Mouse (Mus musculus): ENCODE data around the gene Krtap24-1. TPM values are rescaled to one million over a fixed set of nuclear protein-coding genes. Genes with fewer than 3 reads are reported as not detected.
A peak's percentile ranks its signal among the peaks of the same experiment; 100 is the strongest.

Gene Krtap24-1
- not detected in 3 replicates for total RNA-seq (2017)

DNA sequence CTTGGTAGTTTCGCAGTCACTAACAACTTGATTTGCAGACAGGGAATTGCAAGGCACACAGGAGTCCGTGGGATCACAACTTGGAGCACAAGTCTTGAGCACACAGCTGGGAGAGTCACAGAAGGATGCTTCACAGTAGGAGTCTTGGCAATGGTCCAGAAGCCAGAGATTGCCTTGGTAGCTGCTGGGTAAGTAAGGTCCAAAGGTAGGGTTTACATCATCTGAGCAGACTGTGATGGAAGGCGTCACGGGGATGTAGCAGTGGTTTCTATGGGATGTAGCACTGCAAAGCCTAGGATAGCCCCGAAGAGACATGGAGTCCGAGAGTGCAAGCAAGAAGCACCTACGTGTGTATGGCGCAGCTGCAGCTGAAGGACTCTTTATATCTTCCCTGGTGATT is at the start of gene Krtap24-1:
Krtap24-1 (minus strand) TSS at position 358 of the 400 bp plus-strand sequence.
- no peak for ATAC-seq (replicated peaks; ENCODE audit: insufficient number of reproducible peaks, low FRiP score, low TSS enrichment, poor library complexity, severe bottlenecking)

DNA sequence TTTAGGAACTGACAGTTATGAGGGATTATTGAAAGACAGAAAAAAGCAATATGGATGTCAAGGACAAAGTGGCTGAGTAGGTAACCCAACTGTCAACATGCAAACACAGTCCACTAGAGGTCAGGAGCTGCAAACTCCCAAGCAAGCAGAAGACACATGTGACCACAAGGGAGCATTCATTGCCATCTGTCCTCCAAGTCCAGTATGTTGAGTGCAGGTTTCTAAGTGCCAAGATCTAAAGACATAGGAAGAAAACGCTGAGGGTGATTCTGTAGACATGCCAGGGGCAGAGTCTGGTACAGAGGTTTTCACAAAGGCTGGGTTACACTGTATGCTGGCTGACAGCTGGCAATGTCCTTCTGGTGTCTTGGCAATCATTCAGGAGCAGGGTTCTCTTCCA is 45.3 kb upstream of the Krtap24-1 start:
- ATAC-seq (replicated peaks; ENCODE audit: insufficient number of reproducible peaks, low FRiP score, low TSS enrichment, poor library complexity, severe bottlenecking) = no peak

DNA sequence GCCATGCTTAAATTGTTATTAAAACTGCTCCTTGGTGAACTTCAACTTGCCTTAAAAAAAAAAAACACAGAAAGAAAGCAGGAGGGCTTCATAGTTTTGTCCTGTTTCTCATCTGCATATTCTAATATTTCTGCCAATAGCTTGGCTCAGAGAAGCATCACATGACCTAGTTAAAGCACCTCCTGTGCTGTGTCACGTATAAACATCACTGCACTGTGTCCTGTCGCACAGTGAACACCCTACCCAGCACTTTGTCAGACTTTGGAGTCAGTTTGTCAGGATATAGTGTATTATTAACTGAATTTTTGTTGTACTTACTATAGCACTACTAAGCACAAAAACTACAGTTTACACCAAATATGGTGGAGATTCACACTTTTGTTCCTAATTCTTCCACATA is 39.9 kb upstream of the Krtap24-1 start:
- no peak for ATAC-seq (replicated peaks; ENCODE audit: insufficient number of reproducible peaks, low FRiP score, low TSS enrichment, poor library complexity, severe bottlenecking)

DNA sequence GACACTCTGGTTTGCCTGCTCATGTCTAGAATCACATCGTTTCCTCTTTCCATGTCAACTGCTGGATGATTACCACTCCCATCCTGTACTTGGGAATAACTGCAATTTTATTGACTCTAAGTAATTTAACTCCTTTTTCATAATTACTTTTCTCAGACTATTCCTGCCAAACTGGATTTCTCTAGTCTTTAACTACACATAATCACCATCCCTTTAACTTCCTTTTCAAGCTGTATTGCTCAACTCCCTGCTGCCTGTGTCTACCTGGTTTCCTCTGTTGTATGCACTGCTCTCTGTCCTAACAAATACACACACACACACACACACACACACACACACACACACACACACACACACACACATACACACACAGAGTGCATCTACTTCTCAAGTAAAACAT is 39.0 kb upstream of the Krtap24-1 start:
- no peak for ATAC-seq (replicated peaks; ENCODE audit: insufficient number of reproducible peaks, low FRiP score, low TSS enrichment, poor library complexity, severe bottlenecking)

DNA sequence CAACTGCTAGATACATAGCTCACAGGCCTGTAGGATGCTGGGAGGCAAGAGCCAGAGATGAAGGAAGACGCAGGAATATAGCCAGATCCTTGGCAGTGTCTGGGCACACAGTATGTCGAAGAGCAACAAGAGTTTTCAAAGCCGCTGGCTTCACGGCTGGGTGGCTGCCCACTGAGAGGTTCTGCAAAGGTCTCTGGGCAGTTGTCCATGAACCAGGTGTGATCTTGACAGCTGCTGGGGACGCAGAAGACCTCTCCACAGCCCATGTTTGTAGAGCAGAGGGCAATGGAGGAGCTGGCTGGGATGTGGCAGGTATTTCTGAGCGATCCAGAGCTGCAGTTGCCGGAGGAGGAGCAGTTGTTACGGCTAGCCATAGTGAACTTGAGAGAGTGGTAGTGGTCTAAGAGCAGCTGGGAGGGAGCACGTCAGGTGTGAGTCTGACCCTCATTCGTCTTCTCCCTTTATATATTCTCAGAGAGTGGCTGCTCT is 35.3 kb upstream of the Krtap24-1 start, which contains the start of gene Krtap26-1:
Krtap26-1 (minus strand) TSS at position 439 of the 489 bp plus-strand sequence.
- 0 out of 2 replicates have a peak, but pooled peaks have one; percentile 17 for ATAC-seq (replicated peaks; ENCODE audit: insufficient number of reproducible peaks, low FRiP score, low TSS enrichment, poor library complexity, severe bottlenecking)

DNA sequence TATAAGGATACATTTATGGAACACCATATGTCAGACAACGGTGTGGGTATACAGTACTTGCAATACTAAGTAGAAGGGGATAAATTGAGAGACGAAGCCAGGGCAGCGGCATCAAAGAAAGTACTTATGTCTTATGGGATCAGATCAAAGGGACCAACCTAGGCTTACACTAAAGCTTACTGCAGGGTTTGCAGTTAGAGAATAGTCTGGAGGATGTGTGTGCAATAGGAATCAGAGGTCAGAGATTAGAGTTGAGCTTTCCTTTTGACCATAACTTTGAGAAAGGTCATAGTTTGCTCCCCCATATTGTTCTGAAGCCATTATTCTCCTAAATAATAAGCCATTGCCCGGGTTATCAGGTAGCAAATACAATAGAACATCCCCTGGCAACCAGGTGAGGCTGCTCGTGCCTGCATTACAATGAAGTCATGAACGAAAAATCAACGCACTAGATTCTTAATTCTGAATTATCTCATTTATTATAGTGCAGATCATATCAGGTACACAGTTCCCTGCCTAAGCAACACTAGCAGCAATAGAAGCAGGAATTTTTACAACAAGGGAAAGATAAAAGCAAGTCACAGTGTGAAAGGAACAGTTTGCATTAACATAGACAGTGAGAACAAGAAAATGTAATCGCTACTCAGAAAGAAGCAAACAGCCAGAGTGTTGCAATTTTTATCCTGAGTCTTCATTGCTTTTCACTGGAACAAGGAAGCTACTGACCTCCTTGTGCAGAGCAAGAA is 34.5 kb upstream of the Krtap24-1 start:
- no peak for ATAC-seq (replicated peaks; ENCODE audit: insufficient number of reproducible peaks, low FRiP score, low TSS enrichment, poor library complexity, severe bottlenecking)

DNA sequence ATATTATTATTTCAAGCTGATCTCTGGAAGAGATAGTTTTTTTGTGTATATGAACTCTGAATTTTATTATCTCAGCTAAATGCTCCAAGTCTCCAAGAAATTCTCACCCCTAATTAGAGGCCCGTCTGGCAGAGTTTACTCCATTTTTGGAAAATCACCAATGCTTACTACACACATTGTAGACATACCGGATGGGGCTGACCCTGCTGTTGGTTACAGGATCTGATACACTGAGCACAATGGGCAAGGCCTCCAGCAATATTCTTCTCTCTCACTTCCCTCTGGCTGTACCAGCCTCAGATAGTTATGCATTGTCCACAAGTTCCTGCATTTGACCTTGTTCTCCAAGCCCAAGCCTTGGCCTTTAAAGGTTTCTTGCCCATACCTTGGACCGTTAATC is 28.0 kb upstream of the Krtap24-1 start:
- no peak for ATAC-seq (replicated peaks; ENCODE audit: insufficient number of reproducible peaks, low FRiP score, low TSS enrichment, poor library complexity, severe bottlenecking)

DNA sequence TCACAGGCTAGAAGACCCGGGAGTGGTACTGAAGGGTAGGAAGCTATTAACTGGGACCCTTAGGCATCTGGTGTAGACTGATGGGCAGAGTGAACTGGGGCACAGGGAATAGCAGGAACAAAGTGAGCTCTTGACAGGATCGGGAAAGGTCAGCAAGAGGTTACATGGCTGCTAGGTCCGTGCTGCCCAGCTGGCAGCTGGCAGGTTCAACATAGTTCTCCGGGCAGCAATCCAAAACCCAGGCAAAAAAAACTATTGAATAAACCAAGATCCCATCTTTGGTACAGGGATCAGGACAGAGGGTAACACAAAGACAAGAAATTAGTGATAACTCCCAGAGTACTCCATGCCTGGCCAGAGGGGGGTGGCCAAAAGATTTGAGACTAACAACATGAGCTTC is 23.1 kb upstream of the Krtap24-1 start:
- ATAC-seq (replicated peaks; ENCODE audit: insufficient number of reproducible peaks, low FRiP score, low TSS enrichment, poor library complexity, severe bottlenecking) = no peak

DNA sequence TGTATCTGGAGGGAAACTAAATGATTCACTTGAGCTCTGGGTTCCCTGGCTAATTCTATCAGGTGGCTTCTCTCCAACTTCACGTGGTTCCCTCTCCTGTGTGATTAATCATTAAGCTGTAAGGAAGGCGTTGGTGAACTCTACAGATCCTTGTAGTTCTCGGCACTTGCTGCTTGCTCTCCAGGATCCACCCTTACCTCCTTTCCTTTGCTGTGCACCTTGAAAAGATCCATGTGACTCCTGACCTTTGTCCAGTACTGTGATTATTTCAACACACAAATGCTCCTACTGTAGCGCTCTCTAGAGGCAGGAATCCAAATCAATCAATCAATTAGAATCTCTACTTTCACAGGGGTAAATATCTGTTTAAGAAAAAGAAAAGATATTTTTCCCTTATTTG is 19.4 kb upstream of the Krtap24-1 start:
- ATAC-seq (replicated peaks; ENCODE audit: insufficient number of reproducible peaks, low FRiP score, low TSS enrichment, poor library complexity, severe bottlenecking) = no peak

DNA sequence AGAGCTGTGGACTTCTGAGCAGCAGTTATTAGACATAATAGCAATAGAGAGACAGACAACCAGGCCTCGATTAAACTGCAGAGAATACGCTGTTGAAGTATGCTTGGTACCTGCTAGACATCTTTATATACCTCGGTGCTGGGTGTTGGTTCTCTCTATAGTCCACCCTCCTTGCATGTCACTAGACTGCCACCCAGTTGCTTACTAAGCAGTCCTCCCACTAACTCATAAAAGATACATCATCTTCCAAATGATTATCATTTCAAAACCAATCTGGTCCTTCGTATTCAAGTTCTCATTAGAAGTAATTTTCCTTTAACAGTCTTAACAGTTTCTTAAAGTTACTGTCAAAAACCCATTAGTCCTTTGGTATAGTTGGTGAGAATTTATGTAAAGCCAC is 15.5 kb upstream of the Krtap24-1 start, which contains the start of gene 2310079G19Rik:
2310079G19Rik (minus strand) TSS at position 101 of the 400 bp plus-strand sequence.
- no peak for ATAC-seq (replicated peaks; ENCODE audit: insufficient number of reproducible peaks, low FRiP score, low TSS enrichment, poor library complexity, severe bottlenecking)

DNA sequence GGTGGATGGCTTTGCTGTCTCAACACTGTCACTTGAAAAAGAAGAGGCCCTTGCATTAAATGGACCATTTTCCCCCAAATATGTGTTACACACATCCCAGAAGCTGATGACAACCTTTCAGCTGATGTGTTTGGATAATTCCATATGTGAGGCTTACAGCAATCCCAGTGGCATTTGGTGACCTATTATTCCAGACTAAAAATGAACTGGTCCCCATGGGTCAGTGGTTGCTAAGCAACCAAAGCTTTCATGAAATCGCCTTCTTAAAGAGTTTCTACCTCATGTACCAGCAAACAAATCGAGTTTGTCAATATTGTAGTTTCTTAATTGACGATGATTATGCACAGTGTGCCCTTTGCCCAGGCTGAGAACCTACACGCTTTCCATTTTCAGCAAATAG is 633 bp upstream of the Krtap24-1 start:
- no peak for ATAC-seq (replicated peaks; ENCODE audit: insufficient number of reproducible peaks, low FRiP score, low TSS enrichment, poor library complexity, severe bottlenecking)

DNA sequence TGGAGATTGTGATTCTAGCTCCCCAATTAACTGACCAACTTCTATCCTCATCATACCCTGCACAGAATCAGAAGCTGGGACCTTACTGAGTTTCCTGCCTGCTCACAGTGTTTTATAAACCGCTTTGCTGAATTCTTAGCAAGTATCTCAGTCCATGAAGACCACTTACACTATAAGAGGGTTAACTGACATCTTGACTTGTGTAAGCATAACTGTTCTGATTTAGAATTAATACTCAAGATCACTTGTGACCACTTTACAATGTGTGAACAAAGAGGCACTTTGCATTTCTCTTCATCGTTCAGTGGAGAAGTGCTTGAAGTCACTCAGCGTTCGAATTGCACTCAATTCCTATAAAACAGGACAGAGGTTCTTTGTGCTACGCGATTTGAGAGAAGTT is 7.5 kb downstream of the Krtap24-1 start:
- no peak for ATAC-seq (replicated peaks; ENCODE audit: insufficient number of reproducible peaks, low FRiP score, low TSS enrichment, poor library complexity, severe bottlenecking)

DNA sequence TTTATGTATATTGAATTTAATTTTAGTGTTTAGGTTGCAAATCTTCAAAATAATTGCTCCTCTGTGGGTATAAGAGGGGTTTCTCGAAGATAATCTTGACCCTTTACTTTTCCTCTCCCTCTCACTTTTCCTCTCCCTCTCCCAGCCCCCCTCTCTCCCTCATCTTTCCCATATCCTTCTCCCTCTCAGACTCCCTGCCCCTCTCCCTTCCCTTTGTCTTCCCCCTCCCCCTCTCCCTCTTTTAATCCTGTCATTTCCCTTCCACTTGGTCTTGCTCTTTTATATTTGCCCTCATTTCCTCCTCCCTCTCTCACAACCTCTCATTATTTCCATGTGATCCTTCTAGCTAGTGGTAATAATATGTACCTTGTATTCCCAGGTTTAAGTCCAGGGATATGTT is 9.6 kb downstream of the Krtap24-1 start:
- no peak for ATAC-seq (replicated peaks; ENCODE audit: insufficient number of reproducible peaks, low FRiP score, low TSS enrichment, poor library complexity, severe bottlenecking)

DNA sequence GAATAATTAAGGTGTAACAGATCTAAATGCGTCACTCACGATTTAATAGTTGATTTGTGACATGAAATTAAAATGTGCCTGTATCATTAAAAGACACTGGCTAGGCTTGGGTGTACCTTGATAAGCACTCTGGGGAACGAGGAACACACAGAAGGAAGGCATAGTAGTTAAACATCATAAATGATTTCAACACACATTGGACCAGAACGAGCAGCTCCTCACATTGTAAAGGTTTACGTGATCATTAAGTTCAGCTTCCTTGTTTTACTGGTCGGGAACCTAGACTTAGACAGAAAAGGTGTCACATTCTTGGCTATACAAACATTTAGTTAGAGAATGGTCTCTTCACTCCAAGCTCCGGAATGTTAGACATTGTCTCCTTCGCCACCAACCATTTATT is 11.8 kb downstream of the Krtap24-1 start:
- no peak for ATAC-seq (replicated peaks; ENCODE audit: insufficient number of reproducible peaks, low FRiP score, low TSS enrichment, poor library complexity, severe bottlenecking)

DNA sequence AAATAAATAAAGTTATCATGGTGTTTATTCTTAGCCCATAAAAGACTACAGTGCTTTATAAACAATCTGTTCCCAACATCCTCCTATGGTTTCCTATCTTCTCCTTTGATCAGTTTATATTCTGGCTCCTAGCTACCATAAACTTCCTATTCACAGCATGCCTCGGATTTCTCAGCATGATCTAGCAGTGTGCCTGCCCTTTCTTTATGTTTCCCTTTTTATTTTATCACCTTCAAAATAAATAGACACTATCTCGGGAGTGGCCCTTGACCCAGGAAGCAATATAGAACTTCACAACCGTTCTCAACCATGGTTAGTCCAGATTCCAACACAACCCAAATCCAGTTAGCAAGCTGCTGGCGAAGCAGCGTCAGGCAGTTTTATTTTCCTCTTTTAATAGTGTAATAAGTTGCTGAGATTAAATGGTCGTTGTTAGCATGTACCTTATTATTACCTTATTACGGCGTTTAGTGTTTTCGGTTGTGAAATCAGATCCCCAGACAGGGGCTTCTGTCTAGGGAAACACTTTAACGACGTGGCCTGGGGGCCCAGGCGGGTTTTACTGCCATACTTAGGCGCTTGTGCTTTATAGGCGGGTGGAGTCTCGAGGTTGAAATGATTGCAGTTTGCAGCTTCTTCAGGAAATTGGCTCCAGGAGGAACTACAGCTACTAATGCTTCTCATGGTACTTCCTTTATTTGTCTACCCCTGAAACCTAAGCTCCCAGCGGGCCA is 12.4 kb downstream of the Krtap24-1 start:
- ATAC-seq (replicated peaks; ENCODE audit: insufficient number of reproducible peaks, low FRiP score, low TSS enrichment, poor library complexity, severe bottlenecking) = no peak

DNA sequence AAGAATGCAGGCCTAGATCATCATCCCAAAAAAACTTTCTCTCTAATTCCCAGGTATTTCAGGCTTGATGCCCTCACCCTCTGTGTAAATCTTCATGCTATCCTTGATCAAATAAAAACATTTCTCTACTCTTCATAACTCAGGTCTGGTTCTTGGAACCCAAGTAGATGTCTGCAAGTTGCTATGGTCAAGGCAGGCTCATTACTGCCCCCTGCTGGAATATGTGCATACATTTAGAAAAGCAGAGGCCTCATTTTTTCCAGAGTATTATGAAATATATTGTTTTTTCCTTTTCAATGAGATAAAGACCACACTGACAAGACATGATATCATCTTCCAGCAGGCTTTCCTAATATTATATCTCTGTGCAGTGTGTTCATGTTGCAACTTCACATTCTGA is 19.3 kb downstream of the Krtap24-1 start:
- ATAC-seq (replicated peaks; ENCODE audit: insufficient number of reproducible peaks, low FRiP score, low TSS enrichment, poor library complexity, severe bottlenecking) = no peak

DNA sequence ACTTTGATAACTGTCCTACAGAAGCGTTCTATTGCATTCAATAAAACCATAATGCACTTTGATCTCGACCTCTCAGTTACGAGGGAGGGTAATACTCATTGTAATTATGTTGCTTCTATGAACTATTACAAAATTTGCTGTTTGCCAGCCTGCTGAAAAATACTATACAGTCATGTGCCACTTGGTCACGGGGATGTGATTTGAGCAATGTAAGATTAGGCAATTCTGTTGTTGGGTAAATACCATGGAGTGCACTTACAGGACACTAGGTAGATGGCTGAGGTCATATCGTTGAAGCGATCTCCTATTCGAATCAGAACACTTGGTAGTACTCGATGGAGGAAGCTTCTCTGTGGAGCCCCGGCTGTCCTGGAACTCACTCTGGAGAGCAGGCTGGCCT is 28.7 kb downstream of the Krtap24-1 start:
- ATAC-seq (replicated peaks; ENCODE audit: insufficient number of reproducible peaks, low FRiP score, low TSS enrichment, poor library complexity, severe bottlenecking) = no peak

DNA sequence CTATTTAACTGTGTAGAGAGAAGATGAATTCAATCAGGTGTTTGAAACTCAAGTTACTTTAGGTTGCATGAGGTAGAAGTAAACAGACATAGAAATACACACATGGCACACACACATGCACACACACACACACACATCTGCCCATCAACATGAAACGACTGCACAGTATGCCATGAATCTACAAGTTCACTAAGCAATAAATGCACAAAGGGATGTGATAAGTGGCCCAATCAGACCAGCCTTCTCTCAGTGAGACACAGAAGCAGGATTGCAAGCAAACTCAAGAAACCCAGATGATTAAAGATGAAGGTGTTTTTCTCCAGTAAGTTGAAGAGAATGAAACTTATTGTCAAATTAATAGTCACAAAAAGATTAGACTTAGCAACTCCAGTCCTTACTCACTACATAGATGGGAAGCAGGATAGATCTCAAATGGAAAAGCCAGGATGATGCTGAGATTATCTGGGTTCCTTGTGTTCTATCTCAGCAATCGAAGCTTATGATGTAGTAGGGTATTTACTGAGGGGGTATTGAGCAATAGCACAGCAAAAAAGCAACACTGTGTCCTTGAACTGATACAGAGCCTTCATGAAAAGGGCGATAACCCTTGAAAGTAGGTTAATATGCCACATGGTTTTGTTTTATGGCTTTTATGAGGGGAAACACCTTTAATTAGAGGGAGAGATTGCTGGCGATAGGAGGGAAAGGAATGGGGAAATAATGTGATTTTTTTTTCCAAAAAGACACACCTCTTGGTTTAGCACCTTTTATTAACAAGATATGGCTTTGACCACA is 36.0 kb downstream of the Krtap24-1 start:
- no peak for ATAC-seq (replicated peaks; ENCODE audit: insufficient number of reproducible peaks, low FRiP score, low TSS enrichment, poor library complexity, severe bottlenecking)

DNA sequence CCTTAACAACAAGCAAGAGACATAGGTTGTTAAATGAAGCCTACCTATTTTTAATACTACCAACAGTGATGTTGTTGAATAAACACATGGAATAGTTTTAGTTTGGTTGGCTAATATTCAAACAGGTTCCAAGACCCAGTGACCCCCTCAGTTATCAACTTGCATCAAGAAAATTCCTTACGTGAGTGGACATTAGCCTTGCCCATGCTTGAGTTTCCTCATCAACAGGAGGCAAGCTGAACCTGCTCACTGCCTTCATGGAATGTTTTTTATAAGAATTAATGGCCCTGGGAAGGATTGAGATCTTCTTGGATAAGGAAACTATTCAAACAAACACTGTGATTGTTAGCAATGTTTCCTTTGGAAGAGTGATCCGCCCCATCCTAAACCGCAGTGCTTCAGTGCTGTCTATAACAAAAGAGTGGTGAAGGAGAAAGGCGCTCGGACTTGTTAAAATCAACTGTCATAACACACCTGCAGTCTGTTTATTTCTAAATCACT is 39.1 kb downstream of the Krtap24-1 start:
- ATAC-seq (replicated peaks; ENCODE audit: insufficient number of reproducible peaks, low FRiP score, low TSS enrichment, poor library complexity, severe bottlenecking) = no peak
